Mouse (Mus musculus) adrenal gland (tissue): Measurements from ENCODE around the gene Pkn1.

ENCODE experiments used
- intact Hi-C: fragments of 180-260 bp; cut with DNase I; formaldehyde crosslinking; loops from one replicate; pipeline ENCODE4 v1.15.1; 2025

Pkn1 gene

GRCm38 (mm10) chr8:83724697-83725482 lies 25.9 kb upstream of the Pkn1 start:
- intact Hi-C loops: loop anchor here (5.0 to 10.0 kb wide), 3 partner anchors 57 to 230 kb away; partner anchors contain the start of genes Asf1b and Gm10644

- intact Hi-C loops: loop anchor here (10.0 kb wide), 1 partner anchor 231 kb away; the partner anchor contains the start of genes Asf1b and Gm10644
Observed at GRCm38 (mm10) chr8:83723447-83724083, 24.6 kb upstream of the Pkn1 start.

- intact Hi-C loops: loop anchor here (10.0 kb wide), 1 partner anchor 232 kb away; the partner anchor contains the start of genes Asf1b and Gm10644
Observed at GRCm38 (mm10) chr8:83722631-83723030, 23.7 kb upstream of the Pkn1 start.

- intact Hi-C loops: loop anchor here (10.0 kb wide), 1 partner anchor 233 kb away; the partner anchor contains the start of genes Asf1b and Gm10644
Observed at GRCm38 (mm10) chr8:83721405-83722025, 22.5 kb upstream of the Pkn1 start.

GRCm38 (mm10) chr8:83719693-83720092 lies 20.7 kb upstream of the Pkn1 start:
- intact Hi-C loops: loop anchor here (10.0 kb wide), 1 partner anchor 235 kb away; the partner anchor contains the start of genes Asf1b and Gm10644

GRCm38 (mm10) chr8:83719048-83719447 lies 20.1 kb upstream of the Pkn1 start:
- intact Hi-C loops: no loop called here

GRCm38 (mm10) chr8:83716563-83716962 lies 17.6 kb upstream of the Pkn1 start:
- intact Hi-C loops: no loop called here

- intact Hi-C loops: no loop called here
Observed at GRCm38 (mm10) chr8:83715771-83716170, 16.8 kb upstream of the Pkn1 start.

GRCm38 (mm10) chr8:83715031-83715690 lies 16.2 kb upstream of the Pkn1 start, which contains the start of gene Ddx39:
Gene Ddx39 (plus strand): TSS chr8:83715177.
- intact Hi-C loops: no loop called here

GRCm38 (mm10) chr8:83714676-83715030 lies 15.7 kb upstream of the Pkn1 start:
- intact Hi-C loops: no loop called here

- intact Hi-C loops: no loop called here
Observed at GRCm38 (mm10) chr8:83707554-83707953, 8.6 kb upstream of the Pkn1 start.

- intact Hi-C loops: no loop called here
Observed at GRCm38 (mm10) chr8:83706411-83706810, 7.4 kb upstream of the Pkn1 start.

GRCm38 (mm10) chr8:83703426-83703825 lies 4.4 kb upstream of the Pkn1 start:
- intact Hi-C loops: no loop called here

GRCm38 (mm10) chr8:83700423-83701085 lies 1.6 kb upstream of the Pkn1 start:
- intact Hi-C loops: no loop called here

- intact Hi-C loops: loop anchor here (5.0 kb wide), 1 partner anchor 37 kb away; no protein-coding TSS in a partner anchor
Observed at GRCm38 (mm10) chr8:83699566-83699965, 587 bp upstream of the Pkn1 start.

- intact Hi-C loops: loop anchor here (5.0 kb wide), 1 partner anchor 36 kb away; no protein-coding TSS in a partner anchor
Observed at GRCm38 (mm10) chr8:83698291-83698660, 703 bp downstream of the Pkn1 start.

GRCm38 (mm10) chr8:83697374-83698220 lies 1.4 kb downstream of the Pkn1 start:
- intact Hi-C loops: loop anchor here (5.0 kb wide), 1 partner anchor 35 kb away; no protein-coding TSS in a partner anchor

- intact Hi-C loops: loop anchor here (5.0 kb wide), 1 partner anchor 33 kb away; no protein-coding TSS in a partner anchor
Observed at GRCm38 (mm10) chr8:83695351-83696106, 3.5 kb downstream of the Pkn1 start.
